Mouse (Mus musculus) T-helper 1 cell (primary cell): ENCODE results near the gene Oprl1.

Source experiments
- in situ Hi-C: fragments of 300-600 bp; cut with MboI, MseI; formaldehyde crosslinking; loops from one replicate; pipeline ENCODE4 v1.15.1; 2025; ENCODE audit warnings: high pct_unique_total_duplicates

Gene Oprl1

DNA sequence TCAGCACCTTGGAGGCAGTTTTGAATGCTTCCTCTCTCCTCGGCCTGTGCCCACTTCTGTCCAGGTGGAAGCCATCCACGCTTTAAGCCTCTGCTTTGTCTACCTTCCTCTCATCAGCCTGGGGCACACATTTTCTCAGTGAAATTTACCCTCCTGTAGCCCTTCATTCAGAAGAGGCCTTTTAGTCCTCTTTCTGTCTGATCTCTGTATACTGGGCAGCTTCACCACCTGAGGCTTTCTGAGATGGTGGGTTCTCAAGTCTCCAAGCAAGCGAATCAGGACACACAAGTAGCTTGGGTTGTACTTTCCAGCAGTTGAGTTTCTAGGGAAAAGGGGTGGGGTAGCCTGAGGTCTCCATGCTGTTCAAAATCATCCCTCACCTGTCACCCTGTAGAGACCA, 22.5 kb upstream of the Oprl1 start:
- in situ Hi-C loops, result loop anchor here (5.0 kb wide), 1 partner anchor 50 kb away; no protein-coding TSS in a partner anchor

DNA sequence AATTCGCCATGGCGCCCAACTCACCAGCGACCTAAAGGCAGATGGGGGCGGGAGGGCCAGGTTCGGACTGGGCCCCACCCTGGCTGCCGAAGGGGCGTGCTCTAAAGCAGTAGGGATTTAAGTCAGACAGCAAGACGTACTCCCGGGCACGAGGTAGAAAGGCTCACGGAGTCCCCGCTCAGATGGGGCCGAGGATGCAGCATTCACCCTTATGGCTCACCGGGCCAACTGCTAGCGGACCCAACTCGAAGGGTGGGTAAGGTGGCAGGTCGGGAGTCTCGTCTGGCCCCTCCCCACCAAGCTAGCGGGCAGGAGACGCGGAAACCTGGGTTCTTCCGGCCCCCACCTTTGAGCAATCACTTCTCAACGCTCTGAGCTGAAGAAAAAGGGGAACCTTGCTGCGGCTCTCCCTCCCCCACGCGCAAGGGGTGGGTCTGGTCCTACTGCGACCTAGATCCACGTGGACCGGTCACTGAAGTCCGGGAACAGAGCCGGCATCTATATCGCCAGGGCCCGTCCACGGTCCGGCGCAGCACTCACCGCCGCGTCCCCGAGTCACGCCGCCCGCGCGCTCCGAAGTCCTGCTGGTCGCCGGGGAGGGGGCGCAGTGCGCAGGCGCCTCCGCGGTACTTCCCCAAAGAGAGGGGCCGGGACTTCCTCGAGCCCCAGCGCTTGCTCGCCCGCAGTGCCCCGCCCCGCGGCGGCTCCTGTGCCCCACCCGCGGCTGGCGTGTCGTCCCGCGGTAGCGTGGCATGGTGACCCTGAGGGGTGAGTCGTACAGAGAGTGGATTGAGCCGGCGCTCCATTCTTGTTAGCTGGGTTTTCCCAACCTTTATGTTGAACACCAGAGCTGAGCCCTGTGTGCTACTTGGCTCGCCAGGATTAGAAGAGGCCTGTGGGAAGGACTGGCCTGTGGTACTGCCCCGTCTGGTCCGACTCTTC, 21.2 kb upstream of the Oprl1 start, which contains the start of gene Rgs19:
Gene Rgs19, minus strand, starts transcription at position 639 of the 942 bp plus-strand sequence.
- in situ Hi-C loops, result loop anchor here (5.0 kb wide), 1 partner anchor 51 kb away; no protein-coding TSS in a partner anchor

DNA sequence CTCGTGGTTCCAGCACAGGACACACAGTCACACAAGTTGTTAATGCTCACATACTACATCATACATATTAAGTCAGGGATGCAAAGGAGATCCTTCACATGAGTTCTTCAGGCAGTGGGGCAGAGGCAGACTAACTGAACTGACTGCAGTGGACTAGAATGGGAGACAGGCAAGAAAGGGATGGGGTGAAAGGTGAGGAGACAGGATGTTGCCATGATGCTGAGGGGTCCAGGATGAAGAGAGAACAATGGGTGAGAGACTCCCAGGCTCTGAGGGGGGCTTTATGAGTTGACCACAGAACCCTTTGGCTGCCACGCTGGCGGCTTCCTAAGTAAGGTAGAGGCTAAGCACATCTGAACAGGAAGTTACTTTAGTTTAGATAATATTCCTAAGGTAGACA, 20.2 kb upstream of the Oprl1 start:
- in situ Hi-C loops, result loop anchor here (5.0 kb wide), 1 partner anchor 52 kb away; no protein-coding TSS in a partner anchor

DNA sequence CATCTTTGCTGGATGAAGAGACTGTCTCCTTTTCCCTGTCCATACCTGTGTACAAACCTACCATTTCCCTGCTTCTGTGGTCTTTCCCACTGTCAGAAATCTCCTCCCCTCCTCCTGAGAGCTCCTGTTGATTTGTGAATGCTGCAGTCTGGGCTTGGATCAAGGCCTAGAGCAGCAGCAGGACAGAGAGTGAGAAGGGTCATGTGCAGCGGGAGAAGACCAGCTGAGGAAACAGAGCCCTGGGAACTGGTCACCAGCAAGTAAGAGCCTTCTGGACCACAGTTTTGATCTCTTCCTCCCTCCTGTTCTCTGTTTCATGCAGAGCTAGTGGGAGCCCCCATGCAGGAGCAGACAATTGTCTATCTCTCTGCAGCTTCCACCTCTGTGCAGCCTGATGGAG, 19.0 kb upstream of the Oprl1 start:
- in situ Hi-C loops, result no loop called here

DNA sequence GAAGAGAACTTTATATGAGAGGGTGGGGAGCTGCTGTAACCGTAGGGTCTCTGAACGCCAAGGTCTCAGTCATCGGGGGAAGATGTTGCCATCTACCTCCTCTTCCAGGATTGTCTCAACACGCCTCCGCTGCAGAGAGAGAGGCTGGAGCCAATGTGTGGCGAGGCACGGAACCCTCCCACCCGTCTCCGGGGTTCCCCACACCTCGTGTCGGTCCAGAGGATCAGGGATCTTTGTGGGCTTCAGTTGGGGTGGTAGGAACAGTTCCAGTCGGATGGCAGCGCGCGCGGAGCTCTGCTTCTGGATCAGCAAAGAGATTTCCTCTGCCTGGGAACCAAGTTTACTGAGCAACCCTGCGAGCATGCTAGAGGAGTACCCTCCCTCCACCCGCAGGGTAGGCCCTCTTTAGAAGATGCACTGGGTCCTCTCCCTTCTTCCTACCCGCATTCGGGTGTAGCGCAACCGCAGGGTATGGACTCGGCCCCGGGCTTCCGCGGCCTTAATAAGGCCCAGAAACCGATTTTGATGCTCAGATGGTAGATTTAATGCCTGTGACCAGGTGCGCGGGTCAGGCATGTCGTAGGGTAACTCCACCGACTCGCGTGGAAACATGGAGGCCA, 17.9 kb upstream of the Oprl1 start:
- in situ Hi-C loops, result no loop called here

DNA sequence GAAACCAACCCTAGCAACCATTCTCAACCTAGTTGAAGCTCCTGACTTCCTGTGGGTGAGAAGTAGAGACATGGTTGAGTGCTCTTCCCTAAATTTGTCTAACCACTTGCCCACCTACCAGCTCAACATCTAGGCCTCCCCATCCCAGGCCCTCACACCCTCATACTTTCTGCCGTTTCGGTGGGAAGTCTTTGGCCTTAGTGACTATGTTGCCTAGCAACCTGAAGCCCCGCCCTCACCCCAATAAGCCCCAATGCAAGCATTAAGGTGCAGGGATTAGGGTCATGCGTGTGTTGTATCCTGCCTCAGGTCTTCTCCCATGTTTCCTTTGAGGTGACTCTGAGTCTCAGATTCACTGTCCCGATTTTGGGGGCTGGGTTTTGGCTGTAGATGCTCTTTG, 16.6 kb upstream of the Oprl1 start, which contains the start of gene Lkaaear1:
Gene Lkaaear1, minus strand, starts transcription at position 202 of the 400 bp plus-strand sequence.
- in situ Hi-C loops, result no loop called here

DNA sequence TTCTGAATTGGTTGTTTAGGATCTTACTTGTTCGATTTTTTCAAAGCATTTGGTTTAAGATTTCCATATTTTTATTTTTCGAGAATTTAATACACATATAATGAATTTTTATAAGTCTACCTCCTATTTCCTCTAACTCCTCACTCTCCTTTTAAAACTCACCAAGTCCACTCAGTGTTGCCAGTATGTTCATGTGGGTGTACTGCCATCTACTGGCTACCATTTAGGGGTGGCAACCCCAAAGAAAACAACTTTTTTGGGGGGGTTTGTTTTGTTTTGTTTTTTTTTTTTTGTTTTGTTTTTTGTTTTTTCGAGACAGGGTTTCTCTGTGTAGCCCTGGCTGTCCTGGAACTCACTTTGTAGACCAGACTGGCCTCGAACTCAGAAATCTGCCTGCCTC, 8.1 kb upstream of the Oprl1 start:
- in situ Hi-C loops, result no loop called here

DNA sequence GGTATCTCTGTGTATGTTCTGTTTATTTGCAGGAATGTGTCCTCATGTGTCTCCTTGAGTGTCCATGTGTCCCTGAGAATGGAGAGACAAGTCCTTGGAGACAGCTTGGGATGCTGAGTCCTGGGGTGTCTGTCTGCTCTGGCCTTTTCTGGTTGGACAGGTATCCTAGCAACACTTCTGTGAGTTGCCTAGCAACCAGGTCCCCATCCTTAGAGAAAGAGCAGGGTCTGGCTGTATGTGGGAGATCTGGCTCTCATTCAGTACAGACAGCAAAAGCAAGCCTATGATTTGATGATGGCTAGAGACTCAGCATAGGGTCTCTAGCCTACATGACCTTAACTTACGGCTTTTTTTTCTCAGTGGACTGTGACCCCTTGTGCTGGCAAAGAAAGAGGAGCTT, 1.1 kb upstream of the Oprl1 start:
- in situ Hi-C loops, result no loop called here

DNA sequence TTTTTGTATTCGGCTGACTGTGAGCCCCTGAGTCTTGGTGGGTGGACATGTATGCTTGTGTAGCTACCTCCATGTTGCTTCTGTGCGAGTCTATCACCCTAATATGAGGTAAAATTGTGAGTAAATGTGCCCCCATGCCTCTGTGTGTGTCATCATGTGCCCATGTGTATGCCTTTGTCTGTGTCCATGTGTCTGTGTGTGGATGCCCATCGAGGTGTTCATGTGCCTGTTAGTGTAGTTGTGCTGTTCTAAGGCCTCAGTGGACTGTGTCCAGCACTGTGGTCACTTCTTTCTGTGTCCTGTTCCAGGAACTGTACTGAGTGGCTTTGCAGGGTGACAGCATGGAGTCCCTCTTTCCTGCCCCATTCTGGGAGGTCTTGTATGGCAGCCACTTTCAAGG, 566 bp downstream of the Oprl1 start:
- in situ Hi-C loops, result no loop called here

DNA sequence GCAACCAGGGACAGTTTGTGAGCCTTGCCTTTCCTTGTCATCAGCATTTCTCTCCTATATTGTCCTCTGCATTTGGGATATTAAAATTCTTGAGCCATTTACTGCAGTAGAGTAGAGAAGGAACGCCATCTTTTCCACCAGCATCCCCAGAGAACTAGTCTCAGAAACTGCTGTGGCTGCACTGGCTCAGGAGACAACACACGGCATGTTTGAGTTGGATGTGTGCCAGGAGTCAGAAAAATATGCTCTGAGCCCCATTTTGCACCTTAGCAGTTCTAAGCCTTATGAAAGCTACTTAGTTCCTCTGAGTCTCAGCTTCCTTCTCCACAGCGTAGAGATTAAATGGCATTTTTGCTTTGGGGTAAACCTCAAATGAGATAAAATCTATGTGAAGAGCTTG, 2.2 kb downstream of the Oprl1 start:
- in situ Hi-C loops, result no loop called here

DNA sequence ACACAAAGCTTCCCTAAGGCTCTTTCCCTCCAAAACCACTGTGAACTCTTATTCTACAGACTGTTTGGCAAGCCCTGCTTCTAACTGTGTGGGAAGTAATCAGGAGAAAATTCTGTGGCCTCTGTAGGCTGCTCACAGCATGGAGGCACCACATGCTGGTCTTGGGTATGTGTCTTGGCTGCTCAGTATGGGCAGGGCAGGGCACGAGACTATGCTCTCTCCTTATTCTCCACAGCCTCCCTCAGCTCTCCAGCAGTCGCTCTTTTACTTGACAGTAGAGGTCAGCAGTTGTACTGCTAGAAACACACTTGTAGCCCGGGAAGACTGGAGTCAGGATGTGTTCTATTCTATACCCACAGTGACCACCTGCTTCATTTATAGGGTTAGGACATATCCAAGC, 5.2 kb downstream of the Oprl1 start:
- in situ Hi-C loops, result loop anchor here (5.0 kb wide), 2 partner anchors 42 to 147 kb away; partner anchors contain the start of gene Myt1

DNA sequence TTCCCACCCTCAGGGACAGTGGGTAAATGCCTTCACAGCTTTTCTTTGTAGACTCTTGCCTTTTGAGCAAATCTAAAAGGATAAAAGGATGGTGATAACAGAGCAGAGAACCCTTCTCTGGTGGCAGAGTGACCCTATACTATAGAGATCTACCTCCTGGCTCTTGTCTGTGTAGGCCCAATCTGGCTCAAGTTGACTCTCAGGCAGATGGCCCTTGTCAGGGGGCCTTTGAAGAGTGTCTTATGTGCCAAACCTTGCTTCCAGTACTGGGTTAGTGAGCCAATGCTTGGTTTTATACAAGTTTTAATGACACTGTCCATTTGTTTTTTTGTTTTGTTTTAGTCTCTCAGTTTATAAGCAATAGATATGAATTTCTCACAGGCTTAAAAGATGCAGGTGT, 6.4 kb downstream of the Oprl1 start:
- in situ Hi-C loops, result loop anchor here (5.0 kb wide), 2 partner anchors 41 to 146 kb away; partner anchors contain the start of gene Myt1

DNA sequence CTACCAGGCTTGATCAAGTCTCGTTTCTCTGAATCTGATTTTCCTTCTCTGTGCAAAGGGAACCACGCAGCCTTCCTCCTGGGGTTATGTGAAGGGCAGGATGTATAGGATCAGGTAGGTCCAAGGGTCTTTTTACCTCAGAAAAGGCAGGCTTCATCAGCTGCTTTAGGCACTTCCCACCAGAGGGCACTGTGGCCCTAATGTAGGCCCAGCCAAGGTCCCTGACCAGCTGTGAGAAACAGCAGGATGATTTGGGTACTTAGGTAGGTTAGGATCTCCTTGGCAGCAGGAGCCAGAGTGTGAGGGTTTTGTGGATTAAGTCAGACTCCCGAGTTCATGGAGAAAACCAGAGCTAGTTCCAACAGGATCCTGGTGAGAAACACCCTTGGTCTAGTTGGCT, 7.4 kb downstream of the Oprl1 start:
- in situ Hi-C loops, result loop anchor here (5.0 kb wide), 2 partner anchors 40 to 145 kb away; partner anchors contain the start of gene Myt1

DNA sequence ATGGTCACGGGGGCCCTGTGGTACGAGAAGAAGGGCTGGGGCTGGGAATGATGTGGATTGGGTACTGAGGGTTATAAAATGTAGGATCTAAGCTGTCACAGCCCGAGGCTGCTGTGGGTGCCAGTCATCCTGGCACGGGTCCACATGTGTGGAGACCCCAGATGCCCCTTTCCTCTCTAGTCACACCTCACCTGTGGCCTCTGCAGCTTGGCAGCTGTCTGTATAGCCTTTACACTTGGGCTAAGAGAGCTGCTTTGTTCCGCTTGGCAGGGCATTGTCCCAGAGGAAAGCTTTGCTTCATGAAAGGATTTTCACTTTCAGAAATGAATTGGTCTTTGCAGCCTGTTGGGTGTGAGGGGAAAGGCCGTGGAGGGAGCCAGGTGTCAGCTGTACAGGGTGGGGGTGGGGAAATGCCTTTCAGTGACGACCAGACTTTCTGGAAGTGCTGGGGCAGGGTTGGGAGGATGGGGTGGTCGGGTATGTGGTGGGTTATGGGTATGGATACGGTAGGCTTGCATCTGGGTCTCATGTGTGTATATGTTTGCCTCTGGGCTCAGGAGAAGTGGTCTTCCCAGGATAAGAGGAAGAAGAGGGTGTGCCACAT, 12.9 kb downstream of the Oprl1 start:
- in situ Hi-C loops, result no loop called here

DNA sequence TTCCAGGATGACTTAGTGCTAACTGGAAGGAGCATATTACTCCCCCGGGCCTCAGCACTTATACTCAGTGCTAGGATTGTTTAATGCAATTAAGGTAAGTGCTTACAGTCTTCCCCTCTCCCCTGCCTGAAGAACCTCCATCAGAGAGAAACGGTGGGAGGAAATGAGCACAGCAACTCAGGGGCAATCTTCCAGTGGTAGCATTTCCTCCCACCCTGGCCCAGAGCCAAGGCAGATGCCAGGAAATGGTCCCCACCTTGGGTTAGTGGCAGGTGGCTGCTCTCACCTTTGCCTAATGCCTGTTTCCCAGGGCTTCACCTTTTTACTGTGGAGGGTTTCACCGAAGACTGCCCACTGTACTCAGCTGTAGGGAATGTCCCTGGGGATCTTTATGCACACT, 15.2 kb downstream of the Oprl1 start:
- in situ Hi-C loops, result no loop called here

DNA sequence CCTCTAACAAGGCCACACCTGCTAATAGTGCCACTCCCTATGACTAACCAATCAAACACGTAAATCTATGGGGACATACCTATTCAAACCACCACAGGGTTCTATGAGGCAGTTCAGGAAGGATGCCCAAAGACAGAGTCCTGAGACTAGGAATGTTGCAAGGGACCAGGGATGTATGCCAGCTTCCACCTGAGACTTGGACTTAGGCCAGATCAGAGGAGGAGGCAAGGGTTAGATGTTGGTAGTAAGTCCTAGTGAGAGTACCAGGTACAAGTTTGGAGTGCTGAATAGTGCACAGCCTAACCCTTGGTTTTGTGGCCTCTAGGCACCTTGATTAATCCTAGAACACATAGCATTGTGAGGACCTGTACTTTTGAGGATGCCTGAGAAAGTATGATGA, 37.8 kb downstream of the Oprl1 start:
- in situ Hi-C loops, result no loop called here

DNA sequence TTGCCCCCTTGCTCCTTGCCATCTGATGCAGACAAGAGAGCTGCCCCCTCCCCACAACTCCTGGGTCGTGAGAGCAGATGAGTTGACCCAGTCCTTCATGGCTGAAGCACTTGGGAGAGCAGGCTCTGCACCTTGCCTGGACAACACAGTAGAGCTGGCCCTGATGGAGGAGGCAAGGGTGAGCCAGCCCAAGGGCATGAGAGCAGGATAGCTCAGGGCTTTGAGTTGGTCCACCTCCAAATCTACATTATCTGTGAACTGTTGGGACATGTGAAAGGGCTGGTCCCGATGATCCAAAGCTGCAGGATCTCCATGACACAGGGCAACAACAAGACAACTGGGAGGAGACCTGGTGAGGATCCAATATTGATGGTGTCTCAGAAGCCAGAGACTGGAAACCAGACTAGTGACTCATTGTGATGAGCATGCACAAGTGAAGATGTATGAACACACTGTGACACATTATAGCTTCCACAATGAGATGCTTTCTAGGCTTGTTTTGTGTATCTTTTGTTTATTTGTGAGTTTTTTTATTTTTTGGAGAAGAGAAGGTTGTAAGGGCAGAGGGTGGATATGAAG, 43.4 kb downstream of the Oprl1 start:
- in situ Hi-C loops, result no loop called here

DNA sequence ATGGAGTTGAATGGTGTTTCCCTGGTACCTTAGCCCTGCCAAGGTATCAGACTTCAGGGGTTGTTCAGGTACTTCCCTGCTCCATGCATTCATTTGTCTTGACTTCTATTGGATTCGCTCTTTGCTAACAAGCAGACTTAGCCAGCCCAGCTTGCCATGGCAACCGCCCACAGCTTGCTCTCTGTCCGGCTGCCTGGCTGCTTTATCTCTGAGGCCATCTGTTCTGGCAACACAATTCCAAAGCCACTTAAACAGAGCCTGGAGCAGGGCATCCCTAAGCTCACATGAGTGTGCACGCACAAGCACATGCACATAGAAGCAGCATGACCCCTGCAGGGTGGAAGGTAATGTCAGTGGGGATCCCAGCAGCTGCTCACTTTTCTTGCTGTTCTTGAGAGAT, 44.2 kb downstream of the Oprl1 start:
- in situ Hi-C loops, result no loop called here

DNA sequence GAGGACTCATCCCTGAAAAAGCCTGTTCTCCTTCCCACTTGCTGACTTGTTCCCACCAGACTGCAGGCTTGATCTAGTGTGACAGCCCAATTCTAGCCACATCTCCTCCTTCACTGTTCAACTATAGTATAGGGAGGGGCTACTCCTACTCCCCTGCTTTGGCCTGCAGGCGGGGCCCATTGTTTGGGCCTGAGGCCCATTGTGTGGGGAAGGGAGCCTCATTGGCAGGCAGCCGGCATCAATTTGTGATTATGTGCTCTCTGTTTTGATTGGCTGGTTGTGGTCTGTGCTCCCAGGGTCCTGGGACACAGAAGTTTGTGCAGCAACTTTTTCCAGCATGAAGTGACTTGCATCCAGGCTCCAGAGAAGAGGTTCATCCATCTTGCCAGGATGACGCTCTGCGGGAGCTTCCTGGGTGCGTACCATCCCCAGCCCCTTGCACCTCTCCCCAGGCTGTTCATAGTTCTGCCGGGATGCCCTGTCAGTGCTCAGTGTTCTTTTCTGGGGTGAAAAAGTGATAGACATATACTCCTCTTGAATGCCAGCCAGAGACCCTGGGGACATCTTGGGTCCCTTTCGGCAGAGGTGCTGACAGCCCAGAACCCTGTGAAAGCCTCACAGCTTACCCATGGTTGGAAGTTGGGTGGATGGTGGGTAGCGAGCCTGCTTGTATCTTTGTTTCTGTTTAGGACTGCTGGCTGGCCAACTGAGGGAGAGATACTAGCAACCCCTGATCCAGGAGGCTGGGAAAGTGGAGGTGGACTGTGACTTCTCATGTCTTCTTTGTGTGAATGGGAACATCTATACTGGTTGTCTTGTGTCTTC, 48.4 kb downstream of the Oprl1 start, which contains the start of gene Myt1:
Gene Myt1, plus strand, starts transcription at position 327 of the 825 bp plus-strand sequence.
- in situ Hi-C loops, result loop anchor here (5.0 kb wide), 1 partner anchor 41 kb away; no protein-coding TSS in a partner anchor

DNA sequence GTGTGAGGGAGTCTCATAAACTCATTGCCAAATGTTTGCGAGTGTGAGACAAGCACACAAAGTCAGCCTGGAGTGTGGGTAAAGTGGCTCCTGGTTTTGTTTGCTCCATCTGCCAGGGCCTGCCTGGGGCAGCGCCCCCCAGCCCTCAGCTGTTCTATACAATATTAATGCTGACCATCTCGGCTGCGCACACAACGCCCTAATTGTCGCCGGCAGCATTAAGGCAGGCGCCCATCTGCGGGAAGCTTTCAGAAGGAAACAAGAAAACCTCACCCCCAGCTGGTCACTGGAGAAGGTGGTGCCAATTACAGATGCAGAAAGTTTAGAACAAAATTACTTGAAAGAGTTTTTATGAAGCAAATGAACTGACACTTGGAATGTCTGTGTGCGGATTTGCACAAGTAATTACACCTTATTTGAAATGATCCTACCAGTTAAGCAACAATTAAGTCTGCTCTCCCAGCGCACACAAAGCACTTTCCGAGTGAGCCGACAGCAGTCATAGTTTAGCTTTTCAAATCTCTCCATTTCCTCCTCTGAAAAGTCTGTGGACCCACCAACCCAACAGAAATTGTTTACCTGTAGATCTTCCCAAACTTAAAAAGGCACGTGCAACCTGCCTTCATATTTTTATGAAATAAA, 49.2 kb downstream of the Oprl1 start:
- in situ Hi-C loops, result loop anchor here (5.0 kb wide), 1 partner anchor 42 kb away; no protein-coding TSS in a partner anchor
